Mouse (Mus musculus) kidney, adult 2 months (tissue): ENCODE results near the gene Ptpra. TPM values are rescaled to one million over a fixed set of nuclear protein-coding genes. Genes with fewer than 3 reads are reported as not detected.
A peak's percentile ranks its signal among the peaks of the same experiment; 100 is the strongest.

Source experiments
- DNase-seq: peaks from one replicate; pipeline ENCODE4 v3.0.0; 2021
- H3K27ac ChIP-seq: fragments of 200-500 bp; 2 replicates; pipeline ENCODE4 v1.5.1; 2012; ENCODE audit warnings: low read depth, low read length, control low read depth, inconsistent platforms; ENCODE audit not compliant: insufficient read depth
- H3K27me3 ChIP-seq: fragments of 200-500 bp; replicated peaks from 2 replicates; pipeline ENCODE4 v1.6.1; 2012; ENCODE audit warnings: mild to moderate bottlenecking, moderate library complexity, low read length, inconsistent platforms; ENCODE audit not compliant: control insufficient read depth, insufficient read depth
- H3K36me3 ChIP-seq: fragments of 200-500 bp; 2 replicates; pipeline ENCODE4 v1.6.1; 2012; ENCODE audit warnings: mild to moderate bottlenecking, moderate library complexity, low read length, inconsistent platforms; ENCODE audit not compliant: control insufficient read depth, insufficient read depth
- H3K4me1 ChIP-seq: fragments of 200-500 bp; 2 replicates; pipeline ENCODE4 v1.6.1; 2011; ENCODE audit warnings: low read length; ENCODE audit not compliant: control insufficient read depth, insufficient read depth
- H3K4me3 ChIP-seq: fragments of 200-500 bp; 2 replicates; pipeline ENCODE4 v1.5.1; 2011; ENCODE audit warnings: mild to moderate bottlenecking, low read depth, low read length, control low read depth; ENCODE audit not compliant: insufficient read depth
- CTCF ChIP-seq: fragments of 200-500 bp; conservative IDR thresholded peaks from 2 replicates; pipeline ENCODE4 v1.5.1; 2011; ENCODE audit warnings: low read depth, mild to moderate bottlenecking, control low read depth, low read length, moderate library complexity, mixed read lengths; ENCODE audit not compliant: insufficient read depth, insufficient read length
- POLR2A ChIP-seq: fragments of 200-500 bp; IDR thresholded peaks from one replicate; pipeline ENCODE4 v1.6.1; 2011; ENCODE audit warnings: low read depth, low read length, control low read depth
- WGBS: fragments of 180-500 bp; shearing (Covaris S2); methylation state at CpG from one replicate; pipeline ENCODE4 v1.1.7; 2018; 5-methylcytosine and 5-hydroxymethylcytosine counted together
- polyA plus RNA-seq: library from polyadenylated mRNA; depleted of rRNA; stranded (reverse); fragments of >200 nt; gene quantifications from 2 replicates; pipeline ENCODE4 v1.2.3, GENCODE M21; 2012; rRNA removed

The Ptpra gene
- polyA plus RNA-seq, 1 experiment = 49.9 TPM

GRCm38 (mm10) chr2:130597601-130598010, 147.5 kb downstream of the Ptpra start:
- 18% methylated on average over 1 of the region's 1 CpGs for WGBS
- H3K4me1 ChIP-seq = no peaks in the 10 kb centered on the region
- no peak overlapping the region for H3K27ac ChIP-seq
- no peak overlapping the region for H3K4me3 ChIP-seq
- DNase-seq = peak; percentile 48
- TF ChIP-seq POLR2A = no peak
- peak; percentile 59 for TF ChIP-seq CTCF
- no peaks in the 10 kb centered on the region; the same call in 1 of the 2 replicates for H3K36me3 ChIP-seq
- no peaks in the 10 kb centered on the region for H3K27me3 ChIP-seq

GRCm38 (mm10) chr2:130598399-130598798, 148.3 kb downstream of the Ptpra start:
- Histone ChIP-seq H3K27ac (no peak overlapping the region), H3K4me1 (no peaks in the 10 kb centered on the region), H3K36me3 (peaks cover 3% of the 10 kb centered on the region; the same call in 1 of the 2 replicates), H3K4me3 (no peak overlapping the region), H3K27me3 (no peaks in the 10 kb centered on the region)
- TF ChIP-seq CTCF (no peak), POLR2A (no peak)
- WGBS = 72% methylated on average over 3 of the region's 3 CpGs
- no peak for DNase-seq

GRCm38 (mm10) chr2:130602195-130602594, 152.1 kb downstream of the Ptpra start:
- TF ChIP-seq CTCF (no peak), POLR2A (no peak)
- peaks cover 3% of the 10 kb centered on the region; the same call in 1 of the 2 replicates for H3K36me3 ChIP-seq

More at GRCm38 (mm10) chr2:130602195-130602594, 152.1 kb downstream of the Ptpra start:
- Histone ChIP-seq H3K27ac (no peak overlapping the region), H3K27me3 (no peaks in the 10 kb centered on the region), H3K4me3 (no peak overlapping the region), H3K4me1 (no peaks in the 10 kb centered on the region)
- DNase-seq = no peak
- 85% methylated on average over 4 of the region's 4 CpGs for WGBS

Other genes with a start within 250 kb of the Ptpra start
- gene Nop56, start 175.8 kb upstream of the Ptpra start, polyA plus RNA-seq = 22.1 and 26.8 TPM in 2 replicates
- 524 and 525 TPM in 2 replicates for gene Idh3b, start 165.7 kb upstream of the Ptpra start, polyA plus RNA-seq
- gene Ebf4, start 155.1 kb upstream of the Ptpra start, polyA plus RNA-seq = 1.8 and 2.0 TPM in 2 replicates
- gene Cpxm1, start 52.7 kb upstream of the Ptpra start, polyA plus RNA-seq = 14.7 and 15.0 TPM in 2 replicates
- gene Gm28372, start 45.0 kb upstream of the Ptpra start, polyA plus RNA-seq = not detected in 2 replicates
- gene 1700020A23Rik, start 45.0 kb upstream of the Ptpra start, polyA plus RNA-seq = 0.19 TPM in 1 of 2 replicates, not detected in the other
- not detected in 2 replicates for gene Tmem239, start 43.8 kb upstream of the Ptpra start, polyA plus RNA-seq
- 50.8 and 56.0 TPM in 2 replicates for gene Vps16, start 25.9 kb upstream of the Ptpra start, polyA plus RNA-seq
- 27.4 and 33.4 TPM in 2 replicates for gene Pced1a, start 25.6 kb upstream of the Ptpra start, polyA plus RNA-seq
- 86.9 and 116 TPM in 2 replicates for gene Mrps26, start 113.5 kb downstream of the Ptpra start, polyA plus RNA-seq
- not detected in 2 replicates for gene Oxt, start 125.9 kb downstream of the Ptpra start, polyA plus RNA-seq
- gene Avp, start 132.3 kb downstream of the Ptpra start, polyA plus RNA-seq = not detected in 2 replicates
- 3.4 and 4.0 TPM in 2 replicates for gene Fastkd5, start 179.7 kb downstream of the Ptpra start, polyA plus RNA-seq
- gene Ubox5, start 179.8 kb downstream of the Ptpra start, polyA plus RNA-seq = 7.3 and 8.0 TPM in 2 replicates
- 169 and 188 TPM in 2 replicates for gene Lzts3, start 192.5 kb downstream of the Ptpra start, polyA plus RNA-seq
- gene Ddrgk1, start 214.4 kb downstream of the Ptpra start, polyA plus RNA-seq = 143 and 152 TPM in 2 replicates
- 33.9 and 34.2 TPM in 2 replicates for gene Itpa, start 217.3 kb downstream of the Ptpra start, polyA plus RNA-seq
- gene Slc4a11, start 247.2 kb downstream of the Ptpra start, polyA plus RNA-seq = 30.6 and 40.7 TPM in 2 replicates